Mouse (Mus musculus) CH12.LX (cell line): ENCODE results near the gene Tbc1d7. TPM values are rescaled to one million over a fixed set of nuclear protein-coding genes. Genes with fewer than 3 reads are reported as not detected.

Source experiments
- DNase-seq: peaks from one replicate; pipeline ENCODE4 v3.0.0-alpha.2; 2013; ENCODE audit errors: extremely low read depth
- H3K27ac ChIP-seq: 2 replicates; pipeline ENCODE4 v1.5.1; 2012; ENCODE audit warnings: low read depth, mild to moderate bottlenecking, control low read depth, moderate library complexity; ENCODE audit not compliant: insufficient read depth
- H3K27me3 ChIP-seq: replicated peaks from 2 replicates; pipeline ENCODE3; 2012; ENCODE audit warnings: inconsistent platforms
- H3K36me3 ChIP-seq, 2 experiments: replicated peaks in 1 of 2; 2 replicates each; pipeline versions ENCODE3 to v1.6.1; 2012; ENCODE audit warnings: inconsistent platforms in 1 of 2, low read length in 1 of 2, mild to moderate bottlenecking in 1 of 2, mixed read lengths in 1 of 2, moderate library complexity in 1 of 2; ENCODE audit not compliant: control insufficient read depth in 1 of 2, insufficient read depth in 1 of 2
- H3K4me1 ChIP-seq, 2 experiments: 2 replicates each; pipeline ENCODE4 v1.6.1; 2012; ENCODE audit warnings: inconsistent platforms in 1 of 2, moderate library complexity in 1 of 2; ENCODE audit not compliant: insufficient read depth in 2 of 2, control insufficient read depth in 1 of 2
- H3K4me2 ChIP-seq: 2 replicates; pipeline ENCODE4 v1.6.1; 2012; ENCODE audit warnings: low read depth, mild to moderate bottlenecking, control low read depth; ENCODE audit not compliant: poor library complexity, insufficient read depth, severe bottlenecking
- H3K4me3 ChIP-seq, 3 experiments: fragments of 150-350 bp in 1 of 3; sonication (generic) in 1 of 3; replicated peaks in 1 of 3; 2 replicates each; pipeline versions ENCODE3 to v1.5.1; 2011 to 2012; ENCODE audit warnings: low read depth in 2 of 3, low read length in 2 of 3, mild to moderate bottlenecking in 2 of 3, moderate library complexity in 2 of 3, control low read depth in 1 of 3, improper control_type of control experiment in 1 of 3, inconsistent platforms in 1 of 3, mixed read lengths in 1 of 3; ENCODE audit not compliant: poor library complexity in 1 of 3
- H3K79me2 ChIP-seq: replicated peaks from 2 replicates; pipeline ENCODE4 v1.6.1; 2012; ENCODE audit warnings: mild to moderate bottlenecking, moderate library complexity; ENCODE audit not compliant: control insufficient read depth, poor library complexity, insufficient read depth, severe bottlenecking; ENCODE audit errors: extremely low read depth
- H3K9ac ChIP-seq: 2 replicates; pipeline ENCODE4 v1.6.1; 2012; ENCODE audit warnings: low read depth, mild to moderate bottlenecking, control low read depth, moderate library complexity; ENCODE audit not compliant: insufficient read depth
- H3K9me3 ChIP-seq: replicated peaks from 2 replicates; pipeline ENCODE3; 2012; ENCODE audit warnings: low read length, inconsistent platforms, mixed read lengths
- HCFC1 ChIP-seq: IDR thresholded peaks from 2 replicates; pipeline ENCODE4 v1.6.1; 2012; ENCODE audit warnings: low read depth, mild to moderate bottlenecking, inconsistent platforms, low read length, improper control_type of control experiment
- MAFK ChIP-seq: IDR thresholded peaks from 2 replicates; pipeline ENCODE4 v1.6.1; 2011; ENCODE audit warnings: low read length, improper control_type of control experiment; ENCODE audit not compliant: insufficient replicate concordance
- NRF1 ChIP-seq: IDR thresholded peaks from 2 replicates; pipeline ENCODE4 v1.6.1; 2014; ENCODE audit warnings: low read depth, mild to moderate bottlenecking, inconsistent platforms, low read length, improper control_type of control experiment, moderate library complexity
- UBTF ChIP-seq: IDR thresholded peaks from 2 replicates; pipeline ENCODE4 v1.6.1; 2012; ENCODE audit warnings: low read depth, mild to moderate bottlenecking, inconsistent platforms, low read length, improper control_type of control experiment, moderate library complexity
- ZC3H11A ChIP-seq: IDR thresholded peaks from 2 replicates; pipeline ENCODE4 v1.6.1; 2012; ENCODE audit warnings: low read depth, mild to moderate bottlenecking, inconsistent platforms, low read length, improper control_type of control experiment
- ZKSCAN1 ChIP-seq: IDR thresholded peaks from 2 replicates; pipeline ENCODE4 v1.6.1; 2012; ENCODE audit warnings: low read depth, inconsistent platforms, low read length, improper control_type of control experiment, borderline replicate concordance
- ZNF384 ChIP-seq: IDR thresholded peaks from 2 replicates; pipeline ENCODE4 v1.6.1; 2012; ENCODE audit warnings: low read depth, low read length, improper control_type of control experiment, inconsistent platforms
- dilution Hi-C: fragments of 300-500 bp; cut with MboI; formaldehyde crosslinking; loops from 2 replicates; pipeline ENCODE4 v1.14.3; 2020; ENCODE audit warnings: low sequenced_read_pairs; ENCODE audit not compliant: extremely low pct_unique_long_range_greater_than_20kb, extremely low pct_ligation_motif_present
- in situ Hi-C: fragments of 300-500 bp; cut with MboI; formaldehyde crosslinking; loops from 3 replicates; pipeline ENCODE4 v1.14.3; 2019; ENCODE audit warnings: low sequenced_read_pairs, low pct_ligation_motif_present, low pct_unique_long_range_greater_than_20kb, mixed read lengths
- polyA plus RNA-seq: library from polyadenylated mRNA; unstranded; fragments of >175 nt; gene quantifications from 2 replicates; pipeline ENCODE4 v1.2.1, GENCODE M21; 2012; ENCODE audit warnings: low read depth; ENCODE audit not compliant: insufficient read length
- total RNA-seq, 2 experiments: library from RNA; depleted of rRNA; stranded (reverse); fragments of 300-350 nt in 1 of 2; fragments of >200 nt in 1 of 2; gene quantifications; 2 replicates each; pipeline ENCODE4 v1.2.3; 2012 to 2014

The Tbc1d7 gene
- total and polyA plus RNA-seq, 3 experiments, result 19.5 to 37.3 (median 20.2) TPM

GRCm38 (mm10) chr13:43152005-43152520 is 19.2 kb downstream of the Tbc1d7 start:
- Histone ChIP-seq H3K27ac (no peak overlapping the region), H3K9me3 (no peaks in the 10 kb centered on the region), H3K4me2 (no peak overlapping the region), H3K4me1 (peaks cover 6 to 10% of the 10 kb centered on the region in 2 experiments; a peak in 2 of 4 replicates), H3K36me3 (peaks cover 24 to 75% of the 10 kb centered on the region in 2 experiments), H3K79me2 (no peaks in the 10 kb centered on the region), H3K4me3 (no peak overlapping the region), H3K9ac (no peak overlapping the region), H3K27me3 (no peaks in the 10 kb centered on the region)
- in situ Hi-C loops (no loop called here), dilution Hi-C loops (no loop called here)
- TF ChIP-seq MAFK, result no peak
- TF ChIP-seq UBTF, result no peak
- no peak for DNase-seq

- DNase-seq, result no peak
- Histone ChIP-seq H3K4me3 (no peak overlapping the region), H3K36me3 (peaks cover 21 to 58% of the 10 kb centered on the region in 2 experiments), H3K9ac (no peak overlapping the region), H3K27me3 (no peaks in the 10 kb centered on the region), H3K9me3 (no peaks in the 10 kb centered on the region), H3K4me1 (peaks cover 6 to 10% of the 10 kb centered on the region in 2 experiments; a peak in 2 of 4 replicates), H3K4me2 (no peak overlapping the region), H3K79me2 (no peaks in the 10 kb centered on the region), H3K27ac (no peak overlapping the region)
- dilution Hi-C loops, result no loop called here
- TF ChIP-seq ZC3H11A (no peak), HCFC1 (no peak)
- in situ Hi-C loops, result no loop called here
These were observed 21.6 kb downstream of the Tbc1d7 start for GRCm38 (mm10) chr13:43149661-43150060.

GRCm38 (mm10) chr13:43148692-43149091 is 22.6 kb downstream of the Tbc1d7 start:
- no peaks in the 10 kb centered on the region for H3K27me3 ChIP-seq
- H3K79me2 ChIP-seq, result no peaks in the 10 kb centered on the region
- H3K4me1 ChIP-seq, result peaks cover 6 to 10% of the 10 kb centered on the region in 2 experiments; a peak in 2 of 4 replicates
- H3K27ac ChIP-seq, result no peak overlapping the region
- peaks cover 15 to 48% of the 10 kb centered on the region in 2 experiments for H3K36me3 ChIP-seq
- H3K4me3 ChIP-seq, result no peak overlapping the region
- H3K4me2 ChIP-seq, result no peak overlapping the region
- no peak for DNase-seq
- no peak overlapping the region for H3K9ac ChIP-seq
- no peaks in the 10 kb centered on the region for H3K9me3 ChIP-seq
- TF ChIP-seq ZNF384, result no peak
- TF ChIP-seq ZKSCAN1, result no peak
- no peak for TF ChIP-seq NRF1
- in situ Hi-C loops, result no loop called here
- dilution Hi-C loops, result no loop called here
